Comparison of ENCODE assay signal across 7 mouse cellular contexts in genomic region chr19:3389089-3389488, GRCm38 (mm10). TPM values are rescaled to one million over a fixed set of nuclear protein-coding genes. Genes with fewer than 3 reads are reported as not detected.
DNase-seq lines count a peak whose midpoint lies in the region; ATAC-seq lines count a peak whose summit lies in the region.

No protein-coding gene starts in this region.

- ATAC-seq in granulocyte monocyte progenitor cell, adult 5-6 weeks (replicated peaks; ENCODE audit: poor library complexity, severe bottlenecking): peak; percentile 80
- ATAC-seq in midbrain, embryonic 13.5 days: peak; percentile 94

- peak; percentile 96 for DNase-seq in adrenal gland, postnatal 10 days
- DNase-seq in embryonic facial prominence, embryonic 10.5 days (ENCODE audit: low spot score): peak; percentile 90
- peak; percentile 81 for DNase-seq in kidney, adult 11 months
- peak; percentile 90 for DNase-seq in limb, embryonic 10.5 days (ENCODE audit: low spot score)
- DNase-seq in spleen, adult 12 weeks (ENCODE audit: low spot score): peak; percentile 81

- peaks cover 8% of the 10 kb centered on the region for H3K4me1 ChIP-seq in embryonic facial prominence, embryonic 10.5 days
- peaks cover 9% of the 10 kb centered on the region for H3K4me1 ChIP-seq in limb, embryonic 10.5 days
- H3K4me1 ChIP-seq in midbrain, embryonic 13.5 days (replicated peaks): 0 out of 2 replicates have a peak, but pooled peaks cover 4% of the 10 kb centered on the region

- no peaks in the 10 kb centered on the region for H3K36me3 ChIP-seq in embryonic facial prominence, embryonic 10.5 days (replicated peaks)
- H3K36me3 ChIP-seq in limb, embryonic 10.5 days: no peaks in the 10 kb centered on the region
- H3K36me3 ChIP-seq in midbrain, embryonic 13.5 days: no peaks in the 10 kb centered on the region; the same call in 1 of the 2 replicates

- H3K9ac ChIP-seq in midbrain, embryonic 13.5 days (replicated peaks): peak overlapping the region; percentile 53

- peaks cover 9% of the 10 kb centered on the region for H3K9me3 ChIP-seq in embryonic facial prominence, embryonic 10.5 days
- H3K9me3 ChIP-seq in limb, embryonic 10.5 days (replicated peaks): 0 out of 2 replicates have a peak, but pooled peaks cover 4% of the 10 kb centered on the region
- H3K9me3 ChIP-seq in midbrain, embryonic 13.5 days: no peaks in the 10 kb centered on the region

- H3K27me3 ChIP-seq in embryonic facial prominence, embryonic 10.5 days (replicated peaks; ENCODE audit: low read depth, poor library complexity, severe bottlenecking): peaks cover 10% of the 10 kb centered on the region
- no peaks in the 10 kb centered on the region for H3K27me3 ChIP-seq in limb, embryonic 10.5 days (ENCODE audit: low read depth, poor library complexity, severe bottlenecking)
- H3K27me3 ChIP-seq in midbrain, embryonic 13.5 days: peaks cover 6% of the 10 kb centered on the region; the same call in 1 of the 2 replicates

- H3K27ac ChIP-seq in embryonic facial prominence, embryonic 10.5 days (replicated peaks): peak overlapping the region; percentile 81
- H3K27ac ChIP-seq in limb, embryonic 10.5 days: peak overlapping the region; percentile 86
- H3K27ac ChIP-seq in midbrain, embryonic 13.5 days: no peak overlapping the region

- peak overlapping the region; percentile 60 for H3K4me3 ChIP-seq in embryonic facial prominence, embryonic 10.5 days
- H3K4me3 ChIP-seq in limb, embryonic 10.5 days: peak overlapping the region; percentile 57
- peak overlapping the region; percentile 47 for H3K4me3 ChIP-seq in midbrain, embryonic 13.5 days (replicated peaks)

- under 1% methylated on average over 43 of the region's 43 CpGs for WGBS in embryonic facial prominence, embryonic 10.5 days
- 0% methylated on average over 43 of the region's 43 CpGs for WGBS in limb, embryonic 10.5 days
- under 1% methylated on average over 43 of the region's 43 CpGs for WGBS in midbrain, embryonic 13.5 days

- peak overlapping the region; percentile 72 for H3K4me2 ChIP-seq in midbrain, embryonic 13.5 days (replicated peaks)

RNA-seq across cellular contexts. Expression of gene Tesmin, which starts 0.4 kb away (rescaled TPM):
- 1 to 10 TPM; 1.2 to 1.4 TPM for total RNA-seq in adrenal gland, postnatal 10 days (2021)
- polyA plus RNA-seq in embryonic facial prominence, embryonic 10.5 days (2016; fragmentation: Nextera tagmentation; extraction: Ambion mirVana): 0.30 and 0.49 TPM in 2 replicates
- 0.71 and 0.96 TPM in 2 replicates for total RNA-seq in granulocyte monocyte progenitor cell, adult 5-6 weeks (2014; fragmentation: Nextera tagmentation)
- total RNA-seq in granulocyte monocyte progenitor cell, adult 5-6 weeks (2017): 0.88 and 1.1 TPM in 2 replicates
- polyA plus RNA-seq in limb, embryonic 10.5 days (2016; fragmentation: Nextera tagmentation; extraction: Ambion mirVana): 0.20 TPM in 2 replicates
- polyA plus RNA-seq in midbrain, embryonic 13.5 days (2015; fragmentation: Nextera tagmentation; extraction: Ambion mirVana): 0.35 and 0.37 TPM in 2 replicates

RNA-seq across cellular contexts. Expression of gene Gal, which starts 25.3 kb away (rescaled TPM):
- 10 to 100 TPM; 15.8 to 18.0 TPM for total RNA-seq in adrenal gland, postnatal 10 days (2021)
- 1.1 and 1.2 TPM in 2 replicates for polyA plus RNA-seq in embryonic facial prominence, embryonic 10.5 days (2016; fragmentation: Nextera tagmentation; extraction: Ambion mirVana)
- not detected in 2 replicates for total RNA-seq in granulocyte monocyte progenitor cell, adult 5-6 weeks (2014; fragmentation: Nextera tagmentation)
- total RNA-seq in granulocyte monocyte progenitor cell, adult 5-6 weeks (2017): not detected in 2 replicates
- 1.6 TPM in 2 replicates for polyA plus RNA-seq in limb, embryonic 10.5 days (2016; fragmentation: Nextera tagmentation; extraction: Ambion mirVana)
- 4.0 and 4.7 TPM in 2 replicates for polyA plus RNA-seq in midbrain, embryonic 13.5 days (2015; fragmentation: Nextera tagmentation; extraction: Ambion mirVana)
